ENCODE assay signal across 8 mouse cellular contexts in genomic region chr9:20830901-20831643, GRCm38 (mm10). TPM values are rescaled to one million over a fixed set of nuclear protein-coding genes. Genes with fewer than 3 reads are reported as not detected.
A peak's percentile ranks its signal among the peaks of the same experiment; 100 is the strongest.
DNase-seq lines count a peak whose midpoint lies in the region; ATAC-seq and TF ChIP-seq lines count a peak whose summit lies in the region.

No protein-coding gene starts in this region.

- TF ChIP-seq CTCF in kidney, adult 2 months (conservative IDR thresholded peaks at IDR 0.05; ENCODE audit: insufficient read depth, insufficient read length, low read depth, low read length) = peak; percentile 94
- peak; percentile 95 for TF ChIP-seq CTCF in midbrain, postnatal 0 days (IDR thresholded peaks at IDR 0.05)

- DNase-seq in 3134 (ENCODE audit: extremely low read depth, insufficient read length, low spot score) = peak; percentile 95
- peak; percentile 96 to 98 for DNase-seq in adrenal gland, postnatal 36 days
- DNase-seq in heart, adult 18-20 months = peak; percentile 97 to 98
- peak; percentile 95 for DNase-seq in kidney, adult 2 months
- peak; percentile 97 for DNase-seq in limb, embryonic 11.5 days (ENCODE audit: low spot score)
- DNase-seq in midbrain, postnatal 0 days (ENCODE audit: low spot score) = peak; percentile 95
- peak; percentile 42 to 65 for DNase-seq in spleen, postnatal 14 days (ENCODE audit: low spot score in 2 of 2)

- no peak overlapping the region for H3K4me3 ChIP-seq in embryonic facial prominence, embryonic 13.5 days
- H3K4me3 ChIP-seq in kidney, adult 2 months (ENCODE audit: insufficient read depth, low read depth, low read length) = no peak overlapping the region
- no peak overlapping the region for H3K4me3 ChIP-seq in limb, embryonic 11.5 days (ENCODE audit: low read depth, low read length)
- no peak overlapping the region for H3K4me3 ChIP-seq in midbrain, postnatal 0 days (ENCODE audit: low read depth, low read length)

- H3K9me3 ChIP-seq in embryonic facial prominence, embryonic 13.5 days = no peaks in the 10 kb centered on the region
- H3K9me3 ChIP-seq in limb, embryonic 11.5 days (ENCODE audit: control insufficient read depth, low read length) = no peaks in the 10 kb centered on the region
- no peaks in the 10 kb centered on the region for H3K9me3 ChIP-seq in midbrain, postnatal 0 days (ENCODE audit: low read length)

- TF ChIP-seq POLR2A in kidney, adult 2 months (IDR thresholded peaks at IDR 0.05; ENCODE audit: low read depth, low read length) = no peak

- peaks cover 11% of the 10 kb centered on the region for H3K4me1 ChIP-seq in embryonic facial prominence, embryonic 13.5 days
- no peaks in the 10 kb centered on the region for H3K4me1 ChIP-seq in kidney, adult 2 months (ENCODE audit: control insufficient read depth, insufficient read depth, low read length)
- H3K4me1 ChIP-seq in limb, embryonic 11.5 days (ENCODE audit: control insufficient read depth, insufficient read depth, low read length) = no peaks in the 10 kb centered on the region
- no peaks in the 10 kb centered on the region for H3K4me1 ChIP-seq in midbrain, postnatal 0 days (ENCODE audit: insufficient read depth, low read length)

- ATAC-seq in embryonic facial prominence, embryonic 13.5 days (ENCODE audit: insufficient number of reproducible peaks, insufficient read depth, low FRiP score, low TSS enrichment, low read depth) = peak; percentile 81
- peak; percentile 76; the same call in 1 of the 2 replicates for ATAC-seq in limb, embryonic 11.5 days (ENCODE audit: insufficient number of reproducible peaks, low FRiP score, low TSS enrichment, low read depth)
- peak; percentile 87 for ATAC-seq in midbrain, postnatal 0 days (ENCODE audit: low FRiP score)

- no peaks in the 10 kb centered on the region for H3K36me3 ChIP-seq in embryonic facial prominence, embryonic 13.5 days
- H3K36me3 ChIP-seq in kidney, adult 2 months (ENCODE audit: control insufficient read depth, insufficient read depth, low read length) = no peaks in the 10 kb centered on the region
- H3K36me3 ChIP-seq in limb, embryonic 11.5 days (ENCODE audit: control insufficient read depth, insufficient read depth, low read length) = no peaks in the 10 kb centered on the region
- no peaks in the 10 kb centered on the region for H3K36me3 ChIP-seq in midbrain, postnatal 0 days (ENCODE audit: insufficient read depth, low read length)

- H3K4me2 ChIP-seq in embryonic facial prominence, embryonic 13.5 days = peak overlapping the region; percentile 41
- 0 out of 2 replicates have a peak overlapping the region, but pooled peaks have one; percentile 7 for H3K4me2 ChIP-seq in limb, embryonic 11.5 days (ENCODE audit: low read depth, severe bottlenecking)
- peak overlapping the region; percentile 42 for H3K4me2 ChIP-seq in midbrain, postnatal 0 days (ENCODE audit: low read depth, low read length, poor library complexity, severe bottlenecking)

- peak overlapping the region; percentile 57; the same call in 1 of the 2 replicates for H3K27ac ChIP-seq in embryonic facial prominence, embryonic 13.5 days
- H3K27ac ChIP-seq in kidney, adult 2 months (ENCODE audit: insufficient read depth, low read depth, low read length) = no peak overlapping the region
- H3K27ac ChIP-seq in limb, embryonic 11.5 days (replicated peaks; ENCODE audit: low read depth, low read length) = no peak overlapping the region
- H3K27ac ChIP-seq in midbrain, postnatal 0 days (ENCODE audit: low read depth, low read length) = no peak overlapping the region

- 0 out of 2 replicates have a peak overlapping the region, but pooled peaks have one; percentile 59 for H3K9ac ChIP-seq in embryonic facial prominence, embryonic 13.5 days
- no peak overlapping the region for H3K9ac ChIP-seq in limb, embryonic 11.5 days (ENCODE audit: low read length)
- no peak overlapping the region for H3K9ac ChIP-seq in midbrain, postnatal 0 days (replicated peaks; ENCODE audit: low read length, poor library complexity, severe bottlenecking)

- 15% methylated on average over 19 of the region's 19 CpGs for WGBS in embryonic facial prominence, embryonic 13.5 days
- 16% methylated on average over 19 of the region's 19 CpGs for WGBS in kidney, adult 2 months
- WGBS in limb, embryonic 11.5 days = 17% methylated on average over 19 of the region's 19 CpGs
- 16% methylated on average over 19 of the region's 19 CpGs for WGBS in midbrain, postnatal 0 days

- H3K27me3 ChIP-seq in embryonic facial prominence, embryonic 13.5 days = peaks cover 7% of the 10 kb centered on the region; the same call in 1 of the 2 replicates
- H3K27me3 ChIP-seq in kidney, adult 2 months (replicated peaks; ENCODE audit: control insufficient read depth, insufficient read depth, low read length) = no peaks in the 10 kb centered on the region
- H3K27me3 ChIP-seq in limb, embryonic 11.5 days (ENCODE audit: control insufficient read depth, insufficient read depth, low read length) = no peaks in the 10 kb centered on the region
- H3K27me3 ChIP-seq in midbrain, postnatal 0 days (ENCODE audit: insufficient read depth, low read length) = no peaks in the 10 kb centered on the region

RNA-seq across cellular contexts. Expression of gene Rdh8, which starts 12.8 kb away (rescaled TPM):
- total RNA-seq in adrenal gland, postnatal 36 days (2021) = not detected
- not detected in 2 replicates for polyA plus RNA-seq in embryonic facial prominence, embryonic 13.5 days (2015; fragmentation: Nextera tagmentation; extraction: Ambion mirVana)
- total RNA-seq in heart, adult 18-20 months (2021) = not detected
- polyA plus RNA-seq in kidney, adult 2 months (2012; rRNA removed) = not detected in 2 replicates
- polyA plus RNA-seq in limb, embryonic 11.5 days (2014; fragmentation: Nextera tagmentation; extraction: Ambion mirVana) = not detected in 2 replicates
- not detected in 2 replicates for total RNA-seq in midbrain, postnatal 0 days (2014; rRNA removed)
- not detected in 2 replicates for polyA plus RNA-seq in midbrain, postnatal 0 days (2015; fragmentation: Nextera tagmentation; extraction: Ambion mirVana)

RNA-seq across cellular contexts. Expression of gene Col5a3, which starts 16.2 kb away (rescaled TPM):
- total RNA-seq in adrenal gland, postnatal 36 days (2021) = 100 to 1,000 TPM; 187 to 205 TPM
- polyA plus RNA-seq in embryonic facial prominence, embryonic 13.5 days (2015; fragmentation: Nextera tagmentation; extraction: Ambion mirVana) = 0.72 and 0.80 TPM in 2 replicates
- 10 to 100 TPM; 14.4 to 16.1 TPM for total RNA-seq in heart, adult 18-20 months (2021)
- 2.1 and 3.0 TPM in 2 replicates for polyA plus RNA-seq in kidney, adult 2 months (2012; rRNA removed)
- polyA plus RNA-seq in limb, embryonic 11.5 days (2014; fragmentation: Nextera tagmentation; extraction: Ambion mirVana) = 0.21 TPM in 1 of 2 replicates, not detected in the other
- 3.0 and 3.4 TPM in 2 replicates for total RNA-seq in midbrain, postnatal 0 days (2014; rRNA removed)
- polyA plus RNA-seq in midbrain, postnatal 0 days (2015; fragmentation: Nextera tagmentation; extraction: Ambion mirVana) = 0.74 and 0.83 TPM in 2 replicates

RNA-seq across cellular contexts. Expression of gene A230050P20Rik, which starts 37.4 kb away (rescaled TPM):
- total RNA-seq in adrenal gland, postnatal 36 days (2021) = 10 to 100 TPM; 19.1 to 20.4 TPM
- 7.5 and 9.1 TPM in 2 replicates for polyA plus RNA-seq in embryonic facial prominence, embryonic 13.5 days (2015; fragmentation: Nextera tagmentation; extraction: Ambion mirVana)
- 1 to 10 TPM; 3.9 to 4.0 TPM for total RNA-seq in heart, adult 18-20 months (2021)
- polyA plus RNA-seq in kidney, adult 2 months (2012; rRNA removed) = 31.7 and 40.3 TPM in 2 replicates
- polyA plus RNA-seq in limb, embryonic 11.5 days (2014; fragmentation: Nextera tagmentation; extraction: Ambion mirVana) = 1.2 and 1.4 TPM in 2 replicates
- 21.5 and 30.6 TPM in 2 replicates for total RNA-seq in midbrain, postnatal 0 days (2014; rRNA removed)
- polyA plus RNA-seq in midbrain, postnatal 0 days (2015; fragmentation: Nextera tagmentation; extraction: Ambion mirVana) = 24.7 and 28.5 TPM in 2 replicates

RNA-seq across cellular contexts. Expression of gene Angptl6, which starts 48.5 kb away (rescaled TPM):
- 1 to 10 TPM; 3.2 to 3.5 TPM for total RNA-seq in adrenal gland, postnatal 36 days (2021)
- 3.6 and 5.4 TPM in 2 replicates for polyA plus RNA-seq in embryonic facial prominence, embryonic 13.5 days (2015; fragmentation: Nextera tagmentation; extraction: Ambion mirVana)
- total RNA-seq in heart, adult 18-20 months (2021) = 1 to 10 TPM; 4.3 to 4.4 TPM
- 3.6 and 4.0 TPM in 2 replicates for polyA plus RNA-seq in kidney, adult 2 months (2012; rRNA removed)
- polyA plus RNA-seq in limb, embryonic 11.5 days (2014; fragmentation: Nextera tagmentation; extraction: Ambion mirVana) = 2.6 TPM in 2 replicates
- total RNA-seq in midbrain, postnatal 0 days (2014; rRNA removed) = 10.0 and 12.4 TPM in 2 replicates
- 13.4 and 17.0 TPM in 2 replicates for polyA plus RNA-seq in midbrain, postnatal 0 days (2015; fragmentation: Nextera tagmentation; extraction: Ambion mirVana)

RNA-seq across cellular contexts. Expression of gene Ppan, which starts 56.9 kb away (rescaled TPM):
- total RNA-seq in adrenal gland, postnatal 36 days (2021) = 10 to 100 TPM; 26.6 to 45.4 TPM
- 86.2 and 87.6 TPM in 2 replicates for polyA plus RNA-seq in embryonic facial prominence, embryonic 13.5 days (2015; fragmentation: Nextera tagmentation; extraction: Ambion mirVana)
- total RNA-seq in heart, adult 18-20 months (2021) = 1 to 10 TPM; 5.5 to 7.4 TPM
- 28.3 and 31.2 TPM in 2 replicates for polyA plus RNA-seq in kidney, adult 2 months (2012; rRNA removed)
- polyA plus RNA-seq in limb, embryonic 11.5 days (2014; fragmentation: Nextera tagmentation; extraction: Ambion mirVana) = 83.9 and 87.3 TPM in 2 replicates
- total RNA-seq in midbrain, postnatal 0 days (2014; rRNA removed) = 42.0 and 52.6 TPM in 2 replicates
- 37.9 and 39.9 TPM in 2 replicates for polyA plus RNA-seq in midbrain, postnatal 0 days (2015; fragmentation: Nextera tagmentation; extraction: Ambion mirVana)
